Mouse (Mus musculus) c-Kit-positive CD71-positive TER-119-positive erythroid progenitor cells, embryonic 14.5 days (primary cell): ENCODE results near the gene Ptprn2.
A peak's percentile ranks its signal among the peaks of the same experiment; 100 is the strongest.

Experiments used
- DNase-seq: peaks from one replicate; pipeline ENCODE4 v3.0.0-alpha.2; 2013; ENCODE audit warnings: low spot score

Ptprn2 gene

GRCm38 (mm10) chr12:117229442-117229841, 743.9 kb downstream of the Ptprn2 start:
- no peak for DNase-seq

- DNase-seq: no peak
These were observed 744.8 kb downstream of the Ptprn2 start for GRCm38 (mm10) chr12:117230282-117230681.

- DNase-seq: no peak
These were observed 746.3 kb downstream of the Ptprn2 start for GRCm38 (mm10) chr12:117231850-117232249.

- no peak for DNase-seq
These were observed 749.6 kb downstream of the Ptprn2 start for GRCm38 (mm10) chr12:117235114-117235513.

- DNase-seq: no peak
These were observed 750.7 kb downstream of the Ptprn2 start for GRCm38 (mm10) chr12:117236020-117236734.

- DNase-seq: no peak
These were observed 751.5 kb downstream of the Ptprn2 start for GRCm38 (mm10) chr12:117236981-117237380.

GRCm38 (mm10) chr12:117239927-117240715, 754.6 kb downstream of the Ptprn2 start:
- DNase-seq: no peak

GRCm38 (mm10) chr12:117242181-117242580, 756.7 kb downstream of the Ptprn2 start:
- no peak for DNase-seq

- DNase-seq: no peak
These were observed 760.5 kb downstream of the Ptprn2 start for GRCm38 (mm10) chr12:117245885-117246478.

GRCm38 (mm10) chr12:117250465-117250864, 764.9 kb downstream of the Ptprn2 start:
- no peak for DNase-seq

GRCm38 (mm10) chr12:117251663-117252425, 766.3 kb downstream of the Ptprn2 start:
- peak; percentile 68 for DNase-seq

- no peak for DNase-seq
These were observed 766.9 kb downstream of the Ptprn2 start for GRCm38 (mm10) chr12:117252426-117252779.

- DNase-seq: no peak
These were observed 768.8 kb downstream of the Ptprn2 start for GRCm38 (mm10) chr12:117254356-117254755.

- no peak for DNase-seq
These were observed 769.8 kb downstream of the Ptprn2 start for GRCm38 (mm10) chr12:117255325-117255724.

- DNase-seq: no peak
These were observed 770.3 kb downstream of the Ptprn2 start for GRCm38 (mm10) chr12:117255776-117256342.

GRCm38 (mm10) chr12:117256849-117257204, 771.3 kb downstream of the Ptprn2 start:
- no peak for DNase-seq

GRCm38 (mm10) chr12:117257205-117257920, 771.8 kb downstream of the Ptprn2 start:
- no peak for DNase-seq

GRCm38 (mm10) chr12:117257921-117258497, 772.5 kb downstream of the Ptprn2 start:
- DNase-seq: no peak

- peak; percentile 33 for DNase-seq
These were observed 775.1 kb downstream of the Ptprn2 start for GRCm38 (mm10) chr12:117260391-117261164.

GRCm38 (mm10) chr12:117261165-117261440, 775.6 kb downstream of the Ptprn2 start:
- no peak for DNase-seq
